Mouse (Mus musculus) embryonic facial prominence, embryonic 12.5 days (tissue): Measurements from ENCODE around the gene Mapre1. TPM values are rescaled to one million over a fixed set of nuclear protein-coding genes. Genes with fewer than 3 reads are reported as not detected.

ENCODE experiments used
- polyA plus RNA-seq: library from polyadenylated mRNA; unstranded; fragments of >200 nt; fragmentation: Nextera tagmentation; extraction: Ambion mirVana; gene quantifications from 2 replicates; pipeline ENCODE4 v1.2.1, GENCODE M21; 2016

The Mapre1 gene
- polyA plus RNA-seq, 1 experiment from 2014 or later: 284 TPM

Other genes starting within 250 kb of the Mapre1 start
- gene 4930404H24Rik, start 248.5 kb upstream of the Mapre1 start, polyA plus RNA-seq: not detected in 2 replicates
- gene Nol4l, start 211.3 kb upstream of the Mapre1 start, polyA plus RNA-seq: 19.4 and 22.3 TPM in 2 replicates
- gene Commd7, start 108.5 kb upstream of the Mapre1 start, polyA plus RNA-seq: 71.3 and 73.0 TPM in 2 replicates
- gene Dnmt3b, start 91.8 kb upstream of the Mapre1 start, polyA plus RNA-seq: 15.0 and 15.1 TPM in 2 replicates
- not detected in 2 replicates for gene Dnmt3c, start 44.6 kb upstream of the Mapre1 start, polyA plus RNA-seq
- 0.04 and 0.09 TPM in 2 replicates for gene Efcab8, start 38.7 kb downstream of the Mapre1 start, polyA plus RNA-seq
- not detected in 2 replicates for gene Sun5, start 129.8 kb downstream of the Mapre1 start, polyA plus RNA-seq
- gene Bpifb2, start 133.8 kb downstream of the Mapre1 start, polyA plus RNA-seq: not detected in 2 replicates
- gene Bpifb6, start 159.1 kb downstream of the Mapre1 start, polyA plus RNA-seq: not detected in 2 replicates
- gene Bpifb3, start 177.0 kb downstream of the Mapre1 start, polyA plus RNA-seq: not detected in 2 replicates
- gene Bpifb4, start 196.9 kb downstream of the Mapre1 start, polyA plus RNA-seq: not detected in 2 replicates
- gene Bpifa6, start 233.7 kb downstream of the Mapre1 start, polyA plus RNA-seq: not detected in 2 replicates